Mouse (Mus musculus): ENCODE measurements around the gene Nuak1.

Gene Nuak1

DNA sequence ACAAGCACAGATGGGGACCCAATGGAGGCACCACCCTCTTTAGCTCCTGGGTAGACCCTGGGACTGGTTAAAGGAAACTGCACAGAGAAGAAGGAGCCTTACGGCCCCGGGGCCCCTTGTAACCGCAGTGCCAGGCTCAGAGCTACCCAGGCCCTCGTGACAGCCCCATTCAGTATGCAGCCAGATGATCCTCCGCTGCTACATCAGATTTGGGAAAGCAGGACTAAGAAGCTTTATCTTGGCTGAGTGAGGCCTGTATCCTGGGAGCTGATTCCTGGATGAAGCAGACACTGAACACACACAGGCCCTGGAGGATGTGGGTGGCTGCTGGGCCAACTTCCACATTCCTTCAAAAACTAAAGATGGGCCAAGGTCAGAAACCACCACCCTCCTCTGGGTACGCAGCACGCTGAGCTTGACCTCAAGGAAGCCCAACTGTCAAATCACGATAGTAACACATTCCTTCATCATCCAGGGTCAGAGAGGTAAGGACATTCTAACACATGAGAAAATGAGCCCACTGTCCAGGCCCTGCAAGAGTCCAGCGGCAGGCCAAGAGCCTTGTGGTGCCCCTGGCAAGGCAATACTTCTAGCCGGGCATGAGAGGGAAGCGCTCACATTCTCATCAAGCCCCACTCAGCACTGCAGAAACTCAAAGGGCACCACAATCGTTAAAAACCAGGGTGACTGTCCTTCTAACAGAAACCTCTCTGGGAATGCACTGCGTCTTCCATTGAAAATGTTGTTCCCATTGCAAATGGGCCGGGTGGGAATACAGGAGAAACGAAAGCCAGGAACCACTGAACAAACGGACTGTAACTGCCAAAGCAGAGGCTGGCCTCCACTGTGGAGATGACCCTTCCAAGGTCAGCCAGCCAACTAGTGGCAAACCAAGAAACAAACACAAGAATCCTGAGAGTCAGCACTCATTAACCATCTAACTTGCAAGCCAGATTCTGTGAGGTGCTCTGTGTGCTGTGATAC is 29.0 kb downstream of the Nuak1 start:
- no peak for DNase-seq (ENCODE audit: low read depth, low spot score)

- DNase-seq (ENCODE audit: low read depth, low spot score), result no peak
Observed at GRCm38 (mm10) chr10:84408965-84409660, 31.3 kb downstream of the Nuak1 start.

GRCm38 (mm10) chr10:84405135-84405776 is 35.1 kb downstream of the Nuak1 start:
- no peak for DNase-seq (ENCODE audit: low read depth, low spot score)

GRCm38 (mm10) chr10:84401907-84402371 is 38.5 kb downstream of the Nuak1 start:
- no peak for DNase-seq (ENCODE audit: low read depth, low spot score)

DNA sequence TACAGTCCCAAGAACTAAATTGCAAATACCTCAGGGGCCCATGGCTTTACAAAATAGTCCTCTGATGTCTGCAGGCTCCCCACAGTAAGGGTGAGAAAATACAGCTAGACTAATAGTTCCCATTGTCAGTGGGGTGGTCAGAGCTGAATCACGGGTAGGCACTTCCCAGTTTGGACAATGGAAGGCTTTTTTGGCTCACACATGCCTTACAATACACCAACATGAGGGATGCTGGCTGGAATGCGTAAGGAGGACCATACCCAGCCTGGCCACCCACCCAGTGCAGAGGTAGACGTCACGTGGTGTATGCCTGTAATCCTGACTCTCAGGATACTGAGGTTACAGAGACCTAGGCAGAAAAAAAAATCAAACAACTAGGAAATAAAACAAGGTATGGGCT is 39.2 kb downstream of the Nuak1 start:
- no peak for DNase-seq (ENCODE audit: low read depth, low spot score)

- no peak for DNase-seq (ENCODE audit: low read depth, low spot score)
Observed at GRCm38 (mm10) chr10:84400037-84400681, 40.2 kb downstream of the Nuak1 start.

DNA sequence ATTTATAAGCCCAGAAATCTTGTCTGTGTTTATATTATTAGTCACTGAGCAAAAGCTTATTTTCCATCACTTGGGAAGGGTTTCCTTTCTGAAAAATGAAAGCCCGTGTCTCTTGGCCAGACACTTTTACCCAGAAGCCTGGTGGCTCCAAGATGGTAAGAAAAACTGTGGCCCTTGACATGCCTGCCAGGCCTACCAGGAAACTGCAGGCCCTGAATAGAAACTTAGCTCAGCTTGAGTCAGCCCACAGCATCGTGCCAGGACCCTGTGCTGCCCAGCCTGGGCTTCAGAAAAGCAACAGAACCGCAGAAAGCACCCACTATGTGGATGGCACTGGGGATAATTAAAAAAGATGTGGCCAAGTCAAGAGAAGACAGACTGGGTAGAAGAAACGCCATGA is 43.1 kb downstream of the Nuak1 start:
- no peak for DNase-seq (ENCODE audit: low read depth, low spot score)

GRCm38 (mm10) chr10:84395885-84396659 is 44.3 kb downstream of the Nuak1 start:
- DNase-seq (ENCODE audit: low read depth, low spot score), result no peak

- DNase-seq (ENCODE audit: low read depth, low spot score), result no peak
Observed at GRCm38 (mm10) chr10:84395259-84395658, 45.1 kb downstream of the Nuak1 start.

DNA sequence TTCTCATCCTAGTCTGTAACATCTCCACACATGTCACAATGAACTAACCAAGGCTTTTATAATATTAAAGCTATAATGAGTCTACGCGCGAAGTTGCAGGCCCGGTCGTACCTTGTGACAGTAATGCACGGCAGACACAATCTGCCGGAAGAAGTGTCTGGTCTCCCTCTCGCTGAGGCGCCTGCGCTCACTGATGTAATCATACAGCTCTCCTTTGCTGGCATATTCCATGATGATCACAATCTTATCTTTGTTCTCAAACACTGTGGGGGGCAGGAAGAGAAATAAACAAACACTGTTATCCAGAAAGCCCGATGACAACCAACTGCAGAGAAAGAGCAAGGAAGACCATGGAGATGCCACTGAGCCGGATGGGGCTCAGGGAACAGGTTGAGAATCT is 46.5 kb downstream of the Nuak1 start:
- DNase-seq (ENCODE audit: low read depth, low spot score), result no peak

GRCm38 (mm10) chr10:84393405-84393804 is 47.0 kb downstream of the Nuak1 start:
- no peak for DNase-seq (ENCODE audit: low read depth, low spot score)

DNA sequence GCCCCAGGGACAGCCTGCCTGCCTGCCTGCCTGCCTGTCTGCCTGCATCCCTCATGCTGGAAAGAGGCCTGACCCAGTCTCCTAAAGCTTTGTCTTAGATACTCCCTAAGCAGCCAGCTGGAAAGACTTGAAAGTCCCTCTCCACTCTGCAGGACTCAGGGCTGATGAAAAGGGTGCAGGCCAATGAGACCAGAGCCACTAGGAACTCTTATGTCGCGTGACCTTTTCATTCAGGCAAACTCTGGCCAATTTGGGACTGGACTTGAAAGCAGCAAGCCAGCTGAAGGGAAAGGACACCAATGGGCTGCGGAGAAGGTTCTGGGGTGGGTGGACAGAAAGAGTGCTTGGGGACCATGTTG is 47.7 kb downstream of the Nuak1 start:
- DNase-seq (ENCODE audit: low read depth, low spot score), result no peak

DNA sequence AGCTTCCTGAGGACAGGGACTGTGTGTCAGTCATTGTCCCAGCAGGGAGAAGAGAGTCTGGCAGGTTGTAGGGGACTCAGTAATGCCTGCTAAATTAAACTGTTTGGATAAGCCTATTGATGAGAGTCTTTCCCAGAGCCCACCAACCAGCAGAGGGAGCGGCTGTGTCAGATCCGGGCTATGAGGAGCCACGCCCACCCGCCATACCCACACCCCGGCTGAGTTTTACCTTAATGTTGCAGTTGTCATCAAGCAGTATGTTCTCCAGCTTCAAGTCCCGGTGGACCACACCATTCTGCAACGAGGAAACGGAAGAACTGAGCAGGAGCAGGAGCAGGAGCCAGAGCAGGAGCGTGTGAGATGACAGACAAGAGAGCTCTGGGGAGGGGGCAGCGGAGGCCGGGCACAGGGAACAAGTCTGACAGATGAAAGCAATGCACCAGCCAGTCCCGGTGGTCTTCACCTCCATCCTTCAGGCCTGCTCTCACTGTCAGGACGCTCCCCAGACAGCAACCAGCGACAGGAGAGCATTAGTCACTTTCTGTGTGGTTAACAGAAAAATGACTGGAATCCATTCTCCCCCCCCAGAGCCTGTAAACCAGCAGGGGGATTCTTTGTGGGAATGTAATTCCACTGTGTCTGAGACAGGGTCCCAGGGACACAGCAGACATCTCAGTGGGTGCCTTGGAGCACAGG is 48.2 kb downstream of the Nuak1 start:
- no peak for DNase-seq (ENCODE audit: low read depth, low spot score)

DNA sequence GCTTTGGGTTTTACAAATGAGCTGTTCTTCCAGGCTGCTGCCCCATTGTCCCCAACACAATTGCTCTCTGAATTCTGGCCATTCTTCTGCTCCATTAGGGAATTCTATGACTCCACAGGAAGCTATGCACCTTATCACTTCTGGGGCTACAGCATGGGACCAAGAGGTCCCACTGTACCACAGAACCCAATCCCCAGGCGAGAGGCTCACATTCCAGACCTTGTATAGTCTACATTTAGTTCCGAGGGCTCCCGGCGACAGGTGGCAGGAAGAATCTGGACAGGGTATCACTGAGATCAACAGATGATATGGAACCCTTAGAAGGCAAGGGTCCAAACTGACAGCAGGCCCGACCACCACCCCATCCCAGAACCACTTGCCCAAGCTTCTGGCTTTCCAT is 50.7 kb downstream of the Nuak1 start:
- DNase-seq (ENCODE audit: low read depth, low spot score), result no peak

DNA sequence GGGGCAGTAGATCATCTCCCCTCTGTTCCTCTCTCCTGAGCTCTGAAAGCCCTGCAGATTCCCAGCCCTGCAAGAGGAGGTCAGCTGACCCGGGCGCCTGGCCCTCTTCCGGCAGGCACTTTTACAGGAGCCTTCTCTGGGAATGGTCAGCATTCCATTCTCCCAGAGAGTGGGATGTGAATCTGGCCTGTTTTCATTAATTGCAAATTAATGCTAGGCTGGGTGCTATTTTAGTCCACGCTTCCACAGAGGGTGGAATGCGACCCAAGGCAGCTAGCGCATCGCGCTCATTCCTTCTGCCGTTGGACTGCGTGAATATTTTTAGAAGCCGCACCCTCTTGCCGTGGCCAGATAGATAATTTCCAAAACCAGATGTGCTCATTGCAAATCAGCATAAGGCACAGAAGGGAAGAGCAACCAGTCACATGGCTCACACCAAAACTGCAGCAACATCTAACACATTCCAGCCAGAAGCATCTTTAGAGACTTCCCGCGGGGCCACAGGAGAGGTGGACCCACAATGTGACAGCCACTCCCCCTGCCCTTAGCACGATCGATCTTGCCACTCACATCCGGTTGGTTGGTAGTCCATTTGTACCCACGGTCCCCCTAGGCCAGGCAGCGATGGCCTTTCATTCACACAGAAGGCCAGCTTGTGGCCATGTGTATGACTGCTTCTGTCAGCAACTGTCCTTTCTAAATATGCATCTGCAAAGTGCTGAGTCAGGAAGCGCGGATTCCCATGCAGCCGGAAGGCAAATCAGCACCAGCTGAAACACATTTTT is 51.8 kb downstream of the Nuak1 start:
- DNase-seq (ENCODE audit: low read depth, low spot score), result no peak

GRCm38 (mm10) chr10:84387338-84387737 is 53.1 kb downstream of the Nuak1 start:
- no peak for DNase-seq (ENCODE audit: low read depth, low spot score)

- DNase-seq (ENCODE audit: low read depth, low spot score), result no peak
Observed at GRCm38 (mm10) chr10:84386625-84387242, 53.7 kb downstream of the Nuak1 start.

DNA sequence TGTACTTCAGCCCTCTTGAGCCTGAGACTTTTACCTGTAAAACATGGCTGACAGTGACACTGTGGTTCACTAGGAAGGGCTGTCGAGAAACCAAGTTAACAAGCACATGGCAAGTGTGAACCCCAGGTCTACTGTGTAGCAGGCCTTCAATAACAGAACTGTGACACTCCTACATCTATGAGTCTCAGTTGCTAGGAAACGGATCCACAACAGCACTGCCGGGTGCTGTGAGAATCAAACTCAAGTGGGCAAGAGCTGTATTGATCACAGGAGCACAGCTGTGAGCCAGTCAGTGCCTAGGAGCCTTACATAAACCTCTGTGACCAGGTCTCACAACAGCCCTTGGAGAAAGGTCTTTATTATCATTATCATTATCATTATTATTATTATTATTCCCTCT is 54.2 kb downstream of the Nuak1 start:
- DNase-seq (ENCODE audit: low read depth, low spot score), result no peak

DNA sequence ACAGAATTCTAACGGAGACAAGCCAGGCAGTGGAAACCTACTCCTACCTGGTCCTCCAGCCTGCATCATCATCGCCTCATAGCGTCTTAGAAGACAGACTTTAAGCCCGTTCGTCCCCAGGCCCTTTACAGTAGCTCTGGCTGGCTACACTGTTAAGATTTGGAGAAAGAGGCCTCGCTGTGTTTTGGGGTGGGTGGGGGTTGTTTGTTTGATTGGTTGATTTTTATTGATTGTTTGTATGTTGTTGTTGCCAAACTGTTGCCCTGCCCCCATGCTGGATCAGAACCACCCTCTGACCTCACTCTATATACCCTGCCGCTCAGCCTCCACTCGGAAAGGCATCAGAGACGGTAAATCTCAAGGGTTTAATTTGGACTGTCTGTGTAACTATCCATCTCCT is 55.6 kb downstream of the Nuak1 start:
- DNase-seq (ENCODE audit: low read depth, low spot score), result no peak
